ENCODE assay signal across 15 mouse cellular contexts in the genomic region with DNA sequence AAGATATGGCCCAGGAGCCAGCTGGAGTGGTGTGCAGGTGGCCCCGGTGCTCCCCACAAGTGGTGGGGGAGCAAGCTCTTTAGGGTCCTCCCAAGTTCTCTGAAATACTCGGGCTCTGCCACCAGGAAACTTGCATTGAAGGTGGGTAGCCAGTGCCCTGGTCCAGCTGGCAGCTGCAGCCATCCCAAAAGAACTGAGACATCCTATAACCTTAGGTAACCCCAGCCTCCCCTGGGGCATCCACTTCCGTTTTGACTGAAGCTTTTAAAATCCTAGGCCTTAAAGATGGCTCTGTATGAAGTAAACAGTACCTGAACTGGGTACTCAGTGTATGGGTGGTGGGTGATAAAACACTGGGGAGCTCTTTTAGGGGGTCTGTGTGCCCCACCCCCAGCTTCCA. TPM values are rescaled to one million over a fixed set of nuclear protein-coding genes. Genes with fewer than 3 reads are reported as not detected.
"Had no signal": no experiment of that assay in that cellular context is flagged by ENCODE, and none has a peak within 500 bp of the region (broad histone marks: within the 10 kb centered on the region; RNA-seq: fewer than 3 reads in every experiment).

No protein-coding gene starts in this region.

- DNase-seq: kidney, adult 18-20 months; lung, embryonic 14.5 days; lung, postnatal 10 days; midbrain, embryonic 14.5 days; right cerebral cortex, adult 18-20 months; right cerebral cortex, postnatal 25 days had no signal

- H3K9me3 ChIP-seq: intestine, embryonic 15.5 days; kidney, embryonic 15.5 days; limb, embryonic 13.5 days; liver, embryonic 15.5 days; midbrain, embryonic 10.5 days; neural tube, embryonic 13.5 days had no signal

- H3K36me3 ChIP-seq: liver, embryonic 15.5 days had no signal

- H3K27ac ChIP-seq: kidney, embryonic 15.5 days; limb, embryonic 13.5 days; liver, embryonic 15.5 days; midbrain, embryonic 10.5 days; neural tube, embryonic 13.5 days; stomach, postnatal 0 days had no signal

- H3K4me2 ChIP-seq: intestine, embryonic 15.5 days; kidney, embryonic 15.5 days; limb, embryonic 13.5 days; liver, embryonic 15.5 days; lung, embryonic 14.5 days; neural tube, embryonic 13.5 days had no signal

- H3K27me3 ChIP-seq: intestine, embryonic 15.5 days; kidney, embryonic 15.5 days; limb, embryonic 13.5 days; liver, embryonic 15.5 days; neural tube, embryonic 13.5 days had no signal

- H3K9ac ChIP-seq: intestine, embryonic 15.5 days; kidney, embryonic 15.5 days; limb, embryonic 13.5 days; liver, embryonic 15.5 days; lung, embryonic 14.5 days; neural tube, embryonic 13.5 days had no signal

- ATAC-seq: intestine, embryonic 15.5 days had no signal

- H3K4me3 ChIP-seq: intestine, embryonic 15.5 days; kidney, embryonic 15.5 days; limb, embryonic 13.5 days; liver, embryonic 15.5 days; midbrain, embryonic 10.5 days; neural tube, embryonic 13.5 days had no signal

- H3K4me1 ChIP-seq: liver, embryonic 15.5 days had no signal

RNA-seq across cellular contexts. Expression of gene Zbp1, which starts 4.8 kb away (rescaled TPM):
- total RNA-seq: layer of hippocampus, postnatal 25 days; left cerebral cortex, postnatal 36 days had no signal
